Mouse (Mus musculus) liver, embryonic 14.5 days (tissue): ENCODE measurements around the gene Olfr97.

ENCODE experiments used
- CTCF ChIP-seq: IDR thresholded peaks from 2 replicates; pipeline ENCODE4 v1.5.1; 2016; ENCODE audit warnings: antibody characterized with exemption, low read depth, control low read depth
- EP300 ChIP-seq: IDR thresholded peaks from 2 replicates; pipeline ENCODE4 v1.6.1; 2016; ENCODE audit warnings: antibody characterized with exemption, low read depth

- TF ChIP-seq CTCF (peak; percentile 56), EP300 (no peak)
These were observed 13.4 kb upstream of the Olfr97 start for GRCm38 (mm10) chr17:37250544-37250943.
